Mouse (Mus musculus) midbrain, postnatal 0 days (tissue): ENCODE data around the gene Nav2. TPM values are rescaled to one million over a fixed set of nuclear protein-coding genes. Genes with fewer than 3 reads are reported as not detected.

Experiments used
- ATAC-seq: fragments of 200-750 bp; cut with Nextera tagmentation; 2 replicates; pipeline ENCODE4 v1.8.0; 2017; ENCODE audit warnings: moderate number of reproducible peaks, mild to moderate bottlenecking, moderate TSS enrichment, moderate library complexity; ENCODE audit not compliant: low FRiP score
- DNase-seq: peaks from one replicate; pipeline ENCODE4 v3.0.0-alpha.2; 2015; ENCODE audit warnings: low spot score
- H3K27ac ChIP-seq: fragments of 300-500 bp; sonication (generic); 2 replicates; pipeline ENCODE4 v1.5.1; 2014; ENCODE audit warnings: low read depth, mild to moderate bottlenecking, low read length, mixed read lengths
- H3K27me3 ChIP-seq: fragments of 300-500 bp; sonication (generic); 2 replicates; pipeline ENCODE4 v1.6.1; 2014; ENCODE audit warnings: low read length, control low read depth, mixed read lengths; ENCODE audit not compliant: insufficient read depth
- H3K36me3 ChIP-seq: fragments of 300-500 bp; sonication (generic); 2 replicates; pipeline ENCODE4 v1.6.1; 2014; ENCODE audit warnings: low read length, control low read depth, mixed read lengths; ENCODE audit not compliant: insufficient read depth
- H3K4me1 ChIP-seq: fragments of 300-500 bp; sonication (generic); 2 replicates; pipeline ENCODE4 v1.6.1; 2014; ENCODE audit warnings: mild to moderate bottlenecking, control low read depth, antibody characterized with exemption, low read length, mixed read lengths; ENCODE audit not compliant: insufficient read depth
- H3K4me2 ChIP-seq: fragments of 300-500 bp; sonication (generic); 2 replicates; pipeline ENCODE4 v1.6.1; 2014; ENCODE audit warnings: low read depth, mild to moderate bottlenecking, low read length, mixed read lengths; ENCODE audit not compliant: poor library complexity, severe bottlenecking
- H3K4me3 ChIP-seq: fragments of 300-500 bp; sonication (generic); 2 replicates; pipeline ENCODE4 v1.5.1; 2014; ENCODE audit warnings: low read depth, mild to moderate bottlenecking, low read length, moderate library complexity
- H3K9ac ChIP-seq: fragments of 300-500 bp; sonication (generic); replicated peaks from 2 replicates; pipeline ENCODE4 v1.6.1; 2014; ENCODE audit warnings: mild to moderate bottlenecking, low read length, moderate library complexity, mixed read lengths; ENCODE audit not compliant: poor library complexity, severe bottlenecking
- H3K9me3 ChIP-seq: fragments of 300-500 bp; sonication (generic); 2 replicates; pipeline ENCODE4 v1.6.1; 2016; ENCODE audit warnings: low read length, control low read depth
- CTCF ChIP-seq: IDR thresholded peaks from 2 replicates; pipeline ENCODE4 v1.5.1; 2016; ENCODE audit warnings: antibody characterized with exemption, mild to moderate bottlenecking
- WGBS: fragments of 180-500 bp; shearing (Covaris S2); extraction: QIAGEN DNeasy Blood & Tissue Kit; methylation state at CpG from one replicate; pipeline ENCODE4 v1.1.7; 2014; 5-methylcytosine and 5-hydroxymethylcytosine counted together
- polyA plus RNA-seq: library from polyadenylated mRNA; unstranded; fragments of >200 nt; fragmentation: Nextera tagmentation; extraction: Ambion mirVana; gene quantifications from 2 replicates; pipeline ENCODE4 v1.2.1, GENCODE M21; 2015
- total RNA-seq: library from RNA; depleted of rRNA; stranded (reverse); fragments of >200 nt; gene quantifications from 2 replicates; pipeline ENCODE4 v1.2.3, GENCODE M21; 2014

Gene Nav2
- total and polyA plus RNA-seq, 2 experiments from 2014 or later: 18.3 to 53.8 TPM

DNA sequence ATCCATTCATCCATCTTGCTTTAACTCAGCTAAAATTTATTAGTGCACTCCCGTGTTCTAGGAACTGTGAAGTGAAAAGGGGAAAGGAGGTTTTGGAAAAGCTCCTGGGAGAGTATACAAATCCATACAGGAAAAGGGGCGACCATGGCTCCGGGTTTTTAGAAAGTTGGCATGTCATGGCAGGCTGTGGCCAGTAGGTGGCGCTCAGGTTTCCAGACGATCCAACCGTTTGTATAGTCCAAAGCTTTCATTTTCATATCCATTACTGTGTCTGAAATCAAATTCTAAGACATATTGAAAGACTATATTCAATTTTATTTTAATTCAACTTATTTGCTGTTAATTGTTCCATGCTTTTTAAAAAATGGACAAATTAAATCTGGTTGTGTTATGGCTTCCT, 14.4 kb upstream of the Nav2 start:
- Histone ChIP-seq H3K9me3 (no peaks in the 10 kb centered on the region), H3K27ac (no peak overlapping the region), H3K27me3 (peaks cover 13% of the 10 kb centered on the region; the same call in 1 of the 2 replicates), H3K4me3 (no peak overlapping the region), H3K4me1 (no peaks in the 10 kb centered on the region), H3K36me3 (no peaks in the 10 kb centered on the region), H3K9ac (no peak overlapping the region), H3K4me2 (no peak overlapping the region)
- TF ChIP-seq CTCF: peak; percentile 92
- no peak for ATAC-seq
- DNase-seq: peak; percentile 76
- 3% methylated on average over 6 of the region's 6 CpGs for WGBS

DNA sequence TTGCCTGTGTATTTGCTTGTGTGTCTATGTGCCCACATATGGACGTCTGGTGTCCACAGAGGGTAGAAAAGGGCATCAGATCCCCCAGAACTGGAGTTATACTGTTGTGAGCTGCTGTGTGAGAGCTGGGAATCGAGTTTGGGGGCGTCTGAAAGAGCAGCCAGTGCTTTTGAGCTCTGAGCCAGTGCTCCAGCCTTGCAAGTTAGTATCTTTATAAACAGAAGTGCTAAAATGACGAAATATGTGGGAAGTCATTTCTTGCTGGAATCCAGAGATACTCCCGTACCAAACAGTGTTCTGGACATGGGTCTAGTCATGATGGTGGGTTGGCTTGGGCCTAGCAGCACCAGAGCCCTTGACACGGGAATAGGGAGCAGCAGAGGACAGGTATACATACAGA, 13.8 kb upstream of the Nav2 start:
- Histone ChIP-seq H3K9me3 (no peaks in the 10 kb centered on the region), H3K9ac (no peak overlapping the region), H3K36me3 (no peaks in the 10 kb centered on the region), H3K27me3 (peaks cover 13% of the 10 kb centered on the region; the same call in 1 of the 2 replicates), H3K4me1 (no peaks in the 10 kb centered on the region), H3K4me3 (no peak overlapping the region), H3K4me2 (no peak overlapping the region), H3K27ac (no peak overlapping the region)
- DNase-seq: no peak
- no peak for TF ChIP-seq CTCF
- WGBS: 82% methylated on average over 6 of the region's 6 CpGs
- ATAC-seq: no peak

DNA sequence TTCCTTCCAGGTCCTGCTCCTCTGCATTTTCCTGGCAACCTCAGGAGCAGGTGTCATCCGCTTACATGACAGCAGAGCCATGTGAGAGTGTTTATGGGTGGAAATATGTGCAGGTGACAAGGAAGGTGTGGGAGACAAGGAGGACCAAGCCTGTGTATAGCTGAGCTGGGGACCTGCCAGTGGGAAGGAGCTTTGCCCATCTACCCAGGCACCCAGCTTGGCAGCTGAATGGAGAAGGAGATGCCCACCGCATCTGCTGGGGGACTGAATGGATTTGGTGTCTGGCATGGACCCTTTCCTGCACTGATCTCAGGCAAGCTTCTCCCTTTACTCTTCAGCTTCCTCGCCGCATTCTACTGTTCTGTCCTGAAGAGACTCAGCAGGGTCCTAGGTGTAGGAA, 13.0 kb upstream of the Nav2 start:
- Histone ChIP-seq H3K9ac (no peak overlapping the region), H3K4me3 (no peak overlapping the region), H3K27me3 (peaks cover 13% of the 10 kb centered on the region; the same call in 1 of the 2 replicates), H3K27ac (no peak overlapping the region), H3K9me3 (no peaks in the 10 kb centered on the region), H3K4me2 (no peak overlapping the region), H3K4me1 (no peaks in the 10 kb centered on the region), H3K36me3 (no peaks in the 10 kb centered on the region)
- DNase-seq (no peak), ATAC-seq (no peak)
- WGBS: 84% methylated on average over 4 of the region's 4 CpGs
- TF ChIP-seq CTCF: no peak

DNA sequence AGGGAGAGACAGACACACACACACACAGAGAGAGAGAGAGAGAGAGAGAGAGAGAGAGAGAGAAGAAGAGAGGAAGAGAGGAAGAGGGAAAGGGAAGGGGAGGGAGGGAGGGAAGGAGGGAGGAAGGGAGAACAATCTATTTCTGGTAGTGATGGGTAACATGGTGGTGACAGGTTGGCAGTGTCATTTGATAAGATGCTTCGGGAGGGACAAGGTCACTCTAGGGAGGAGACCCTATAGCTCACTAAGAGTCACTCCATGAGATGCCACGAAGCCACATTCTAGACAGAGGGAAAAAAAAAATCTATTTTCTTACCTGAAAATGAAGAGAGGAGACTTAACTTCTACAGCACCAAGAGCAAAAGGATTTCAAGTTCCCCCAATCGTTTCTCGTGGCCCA, 12.5 kb upstream of the Nav2 start:
- Histone ChIP-seq H3K9me3 (no peaks in the 10 kb centered on the region), H3K4me2 (no peak overlapping the region), H3K27me3 (peaks cover 13% of the 10 kb centered on the region; the same call in 1 of the 2 replicates), H3K9ac (no peak overlapping the region), H3K4me3 (no peak overlapping the region), H3K36me3 (no peaks in the 10 kb centered on the region), H3K4me1 (no peaks in the 10 kb centered on the region), H3K27ac (no peak overlapping the region)
- no peak for TF ChIP-seq CTCF
- no peak for ATAC-seq
- WGBS: 81% methylated on average over 4 of the region's 4 CpGs
- no peak for DNase-seq

DNA sequence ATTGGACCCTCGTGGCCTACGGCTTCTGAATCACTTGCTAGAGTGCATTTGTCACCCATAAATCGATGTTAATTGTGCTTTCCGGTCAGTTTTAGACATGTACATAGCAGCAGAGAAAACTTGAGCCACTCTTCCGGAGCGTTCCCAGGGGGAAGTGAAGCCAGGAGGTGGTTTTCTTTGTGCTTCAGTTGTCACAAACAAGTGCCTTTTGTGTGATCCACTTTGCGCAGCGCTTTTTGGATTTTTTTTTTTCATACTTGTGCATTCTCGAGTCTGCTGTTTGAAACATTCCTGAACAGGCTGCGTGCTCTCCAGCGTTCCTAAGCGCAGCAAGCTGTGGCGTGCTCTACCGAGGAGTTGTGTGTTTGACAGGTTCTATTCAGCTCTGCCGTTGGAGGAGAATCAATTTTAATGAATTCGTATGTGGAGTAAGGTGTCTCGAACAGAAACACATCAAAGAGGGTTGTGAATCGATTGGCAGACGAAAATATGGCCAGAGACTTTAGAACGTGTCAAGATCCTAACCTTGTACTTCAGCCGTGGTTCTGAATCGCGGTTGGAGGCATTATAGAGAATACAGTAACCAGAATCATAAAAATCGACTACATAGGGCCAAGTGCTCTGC, 10.9 kb upstream of the Nav2 start:
- H3K9ac ChIP-seq: no peak overlapping the region
- H3K27ac ChIP-seq: no peak overlapping the region
- no peaks in the 10 kb centered on the region for H3K36me3 ChIP-seq
- H3K4me2 ChIP-seq: peak overlapping the region; percentile 1; the same call in 1 of the 2 replicates
- peak; percentile 44 for DNase-seq
- no peak for TF ChIP-seq CTCF
- ATAC-seq: no peak
- peaks cover 13% of the 10 kb centered on the region; the same call in 1 of the 2 replicates for H3K27me3 ChIP-seq
- no peaks in the 10 kb centered on the region for H3K4me1 ChIP-seq
- 31% methylated on average over 24 of the region's 24 CpGs for WGBS
- H3K4me3 ChIP-seq: no peak overlapping the region
- H3K9me3 ChIP-seq: no peaks in the 10 kb centered on the region

DNA sequence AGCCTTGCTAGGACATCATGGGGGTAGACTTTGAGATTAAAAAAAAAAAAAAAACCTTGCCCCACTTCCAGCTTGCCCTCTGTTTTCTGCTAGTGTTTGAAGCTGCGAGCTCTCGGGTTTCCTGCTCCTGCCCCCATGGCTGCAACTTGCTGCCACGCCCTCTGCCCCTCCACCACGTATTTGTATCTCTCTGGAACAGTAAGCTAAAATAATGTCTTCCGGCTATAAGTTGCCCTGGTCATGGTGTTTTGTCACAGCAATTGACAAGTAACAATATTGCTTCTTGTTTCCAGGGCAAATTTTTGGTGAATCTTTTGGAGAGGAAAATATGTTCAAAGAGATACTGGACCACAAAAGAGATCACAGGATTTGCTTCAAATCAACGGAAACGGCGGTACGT, 10.1 kb upstream of the Nav2 start:
- DNase-seq (no peak), ATAC-seq (no peak)
- Histone ChIP-seq H3K4me2 (no peak overlapping the region), H3K9ac (no peak overlapping the region), H3K27me3 (peaks cover 10% of the 10 kb centered on the region; the same call in 1 of the 2 replicates), H3K9me3 (no peaks in the 10 kb centered on the region), H3K4me1 (no peaks in the 10 kb centered on the region), H3K4me3 (no peak overlapping the region), H3K27ac (no peak overlapping the region), H3K36me3 (no peaks in the 10 kb centered on the region)
- no peak for TF ChIP-seq CTCF
- 71% methylated on average over 9 of the region's 9 CpGs for WGBS
